Mouse (Mus musculus) splenic B cell, adult 2 months (primary cell): ENCODE data around the gene Slc31a2.

Experiments
- DNase-seq: peaks from one replicate; pipeline ENCODE4 v3.0.0-alpha.2; 2011; ENCODE audit warnings: low read depth, low spot score
- H3K27me3 ChIP-seq: 2 replicates; pipeline ENCODE4 v1.6.1; 2012; ENCODE audit warnings: mild to moderate bottlenecking, low read length, moderate library complexity, mixed read lengths; ENCODE audit not compliant: control insufficient read depth, poor library complexity, insufficient read depth, severe bottlenecking
- H3K36me3 ChIP-seq: 2 replicates; pipeline ENCODE4 v1.6.1; 2012; ENCODE audit warnings: mild to moderate bottlenecking, low read length, moderate library complexity, mixed read lengths; ENCODE audit not compliant: control insufficient read depth, poor library complexity, insufficient read depth, severe bottlenecking

Slc31a2 gene

GRCm38 (mm10) chr4:62318294-62318693, 55.9 kb downstream of the Slc31a2 start:
- H3K27me3 ChIP-seq, result no peaks in the 10 kb centered on the region
- no peak for DNase-seq
- H3K36me3 ChIP-seq, result peaks cover 19% of the 10 kb centered on the region

GRCm38 (mm10) chr4:62322684-62323083, 60.3 kb downstream of the Slc31a2 start:
- Histone ChIP-seq H3K36me3 (peaks cover 13% of the 10 kb centered on the region), H3K27me3 (no peaks in the 10 kb centered on the region)
- DNase-seq, result peak; percentile 65

GRCm38 (mm10) chr4:62326111-62326510, 63.7 kb downstream of the Slc31a2 start:
- Histone ChIP-seq H3K27me3 (no peaks in the 10 kb centered on the region), H3K36me3 (peaks cover 21% of the 10 kb centered on the region)
- no peak for DNase-seq

- no peak for DNase-seq
- Histone ChIP-seq H3K27me3 (no peaks in the 10 kb centered on the region), H3K36me3 (peaks cover 20% of the 10 kb centered on the region)
These were observed 66.7 kb downstream of the Slc31a2 start for GRCm38 (mm10) chr4:62328941-62329660.

GRCm38 (mm10) chr4:62331977-62332376, 69.6 kb downstream of the Slc31a2 start:
- Histone ChIP-seq H3K36me3 (peaks cover 25% of the 10 kb centered on the region), H3K27me3 (no peaks in the 10 kb centered on the region)
- peak; percentile 30 for DNase-seq

GRCm38 (mm10) chr4:62338536-62338935, 76.2 kb downstream of the Slc31a2 start:
- no peaks in the 10 kb centered on the region for H3K27me3 ChIP-seq
- H3K36me3 ChIP-seq, result peaks cover 20% of the 10 kb centered on the region
- no peak for DNase-seq

GRCm38 (mm10) chr4:62344000-62344399, 81.6 kb downstream of the Slc31a2 start:
- peak; percentile 69 for DNase-seq
- Histone ChIP-seq H3K36me3 (peaks cover 10% of the 10 kb centered on the region), H3K27me3 (no peaks in the 10 kb centered on the region)

- peak; percentile 59 for DNase-seq
- Histone ChIP-seq H3K36me3 (peaks cover 12% of the 10 kb centered on the region), H3K27me3 (no peaks in the 10 kb centered on the region)
These were observed 83.5 kb downstream of the Slc31a2 start for GRCm38 (mm10) chr4:62345827-62346226.

- no peaks in the 10 kb centered on the region for H3K27me3 ChIP-seq
- no peak for DNase-seq
- H3K36me3 ChIP-seq, result peaks cover 16% of the 10 kb centered on the region
These were observed 85.4 kb downstream of the Slc31a2 start for GRCm38 (mm10) chr4:62347605-62348328.
